Mouse (Mus musculus) left cerebral cortex, postnatal 4 days (tissue): ENCODE results near the gene Sh3bgrl2. TPM values are rescaled to one million over a fixed set of nuclear protein-coding genes. Genes with fewer than 3 reads are reported as not detected.

Experiments
- DNase-seq: peaks from one replicate; pipeline ENCODE4 v3.0.0-alpha.2; 2022
- intact Hi-C: fragments of 180-260 bp; cut with DNase I; formaldehyde crosslinking; loops from one replicate; pipeline ENCODE4 v1.15.1; 2025
- total RNA-seq, 2 experiments: library from RNA; stranded (reverse); gene quantifications; 2 replicates each; pipeline ENCODE4 v1.2.3; 2021

Gene Sh3bgrl2
- total RNA-seq, 2 experiments from 2014 or later = 12.7 to 14.1 TPM

- intact Hi-C loops = no loop called here
- no peak for DNase-seq
Measured at GRCm38 (mm10) chr9:83623455-83623854, 75.3 kb downstream of the Sh3bgrl2 start.

- DNase-seq = no peak
- intact Hi-C loops = no loop called here
Measured at GRCm38 (mm10) chr9:83624193-83624592, 76.1 kb downstream of the Sh3bgrl2 start.

- intact Hi-C loops = no loop called here
Measured at GRCm38 (mm10) chr9:83625085-83625484, 77.0 kb downstream of the Sh3bgrl2 start.

GRCm38 (mm10) chr9:83628669-83629612 lies 80.8 kb downstream of the Sh3bgrl2 start:
- no peak for DNase-seq
- intact Hi-C loops = no loop called here

More at GRCm38 (mm10) chr9:83625085-83625484, 77.0 kb downstream of the Sh3bgrl2 start:
- no peak for DNase-seq

- intact Hi-C loops = no loop called here
Measured at GRCm38 (mm10) chr9:83630341-83630740, 82.2 kb downstream of the Sh3bgrl2 start.

GRCm38 (mm10) chr9:83631920-83632319 lies 83.8 kb downstream of the Sh3bgrl2 start:
- no peak for DNase-seq
- intact Hi-C loops = no loop called here

More at GRCm38 (mm10) chr9:83630341-83630740, 82.2 kb downstream of the Sh3bgrl2 start:
- no peak for DNase-seq

- intact Hi-C loops = no loop called here
- no peak for DNase-seq
Measured at GRCm38 (mm10) chr9:83634703-83635102, 86.6 kb downstream of the Sh3bgrl2 start.

GRCm38 (mm10) chr9:83635997-83636396 lies 87.9 kb downstream of the Sh3bgrl2 start:
- DNase-seq = no peak
- intact Hi-C loops = no loop called here

GRCm38 (mm10) chr9:83643139-83643538 lies 95.0 kb downstream of the Sh3bgrl2 start:
- no peak for DNase-seq
- intact Hi-C loops = no loop called here

- intact Hi-C loops = no loop called here
- DNase-seq = no peak
Measured at GRCm38 (mm10) chr9:83643833-83644232, 95.7 kb downstream of the Sh3bgrl2 start.

GRCm38 (mm10) chr9:83646215-83646614 lies 98.1 kb downstream of the Sh3bgrl2 start:
- no peak for DNase-seq
- intact Hi-C loops = no loop called here

- DNase-seq = no peak
- intact Hi-C loops = no loop called here
Measured at GRCm38 (mm10) chr9:83646691-83647090, 98.6 kb downstream of the Sh3bgrl2 start.

GRCm38 (mm10) chr9:83647919-83648705 lies 100.0 kb downstream of the Sh3bgrl2 start:
- no peak for DNase-seq
- intact Hi-C loops = no loop called here

- no peak for DNase-seq
- intact Hi-C loops = no loop called here
Measured at GRCm38 (mm10) chr9:83648733-83649132, 100.6 kb downstream of the Sh3bgrl2 start.

- no peak for DNase-seq
Measured at GRCm38 (mm10) chr9:83652015-83652414, 103.9 kb downstream of the Sh3bgrl2 start.

GRCm38 (mm10) chr9:83652590-83653172 lies 104.6 kb downstream of the Sh3bgrl2 start:
- intact Hi-C loops = no loop called here

More at GRCm38 (mm10) chr9:83652015-83652414, 103.9 kb downstream of the Sh3bgrl2 start:
- intact Hi-C loops = no loop called here

GRCm38 (mm10) chr9:83654601-83655000 lies 106.5 kb downstream of the Sh3bgrl2 start:
- intact Hi-C loops = no loop called here
- no peak for DNase-seq

More at GRCm38 (mm10) chr9:83652590-83653172, 104.6 kb downstream of the Sh3bgrl2 start:
- no peak for DNase-seq

- intact Hi-C loops = no loop called here
- no peak for DNase-seq
Measured at GRCm38 (mm10) chr9:83656960-83657651, 109.0 kb downstream of the Sh3bgrl2 start.

- no peak for DNase-seq
- intact Hi-C loops = no loop called here
Measured at GRCm38 (mm10) chr9:83657652-83658002, 109.5 kb downstream of the Sh3bgrl2 start.

GRCm38 (mm10) chr9:83659081-83659480 lies 111.0 kb downstream of the Sh3bgrl2 start:
- DNase-seq = no peak
- intact Hi-C loops = no loop called here
